Mouse (Mus musculus) frontal cortex, postnatal 10 days (tissue): ENCODE data around the gene Gm20388.
A peak's percentile ranks its signal among the peaks of the same experiment; 100 is the strongest.

Experiments used
- DNase-seq, 2 experiments: peaks; one replicate each; pipeline ENCODE4 v3.0.0; 2022; ENCODE audit warnings: low spot score in 2 of 2, mixed read lengths in 1 of 2

Gene Gm20388

GRCm38 (mm10) chr8:120288122-120288908, 377.7 kb downstream of the Gm20388 start:
- DNase-seq: peak in 1 of 2 experiments; percentile 58

GRCm38 (mm10) chr8:120289191-120289590, 378.6 kb downstream of the Gm20388 start:
- no peak for DNase-seq

- peak; percentile 65 to 67 for DNase-seq
These were observed 379.1 kb downstream of the Gm20388 start for GRCm38 (mm10) chr8:120289698-120290181.

GRCm38 (mm10) chr8:120290614-120291013, 380.0 kb downstream of the Gm20388 start:
- DNase-seq: no peak

GRCm38 (mm10) chr8:120291650-120292049, 381.0 kb downstream of the Gm20388 start:
- DNase-seq: no peak

GRCm38 (mm10) chr8:120292316-120293107, 381.9 kb downstream of the Gm20388 start:
- peak; percentile 71 to 82 for DNase-seq

- DNase-seq: no peak
These were observed 383.0 kb downstream of the Gm20388 start for GRCm38 (mm10) chr8:120293421-120294357.

GRCm38 (mm10) chr8:120294982-120295870, 384.6 kb downstream of the Gm20388 start:
- no peak for DNase-seq

- DNase-seq: no peak
These were observed 386.4 kb downstream of the Gm20388 start for GRCm38 (mm10) chr8:120297000-120297399.

GRCm38 (mm10) chr8:120298601-120299532, 388.2 kb downstream of the Gm20388 start:
- no peak for DNase-seq

GRCm38 (mm10) chr8:120300601-120301141, 390.0 kb downstream of the Gm20388 start:
- DNase-seq: peak in 1 of 2 experiments; percentile 68

- DNase-seq: no peak
These were observed 392.5 kb downstream of the Gm20388 start for GRCm38 (mm10) chr8:120302941-120303675.

- no peak for DNase-seq
These were observed 393.5 kb downstream of the Gm20388 start for GRCm38 (mm10) chr8:120304097-120304496.

- DNase-seq: no peak
These were observed 395.3 kb downstream of the Gm20388 start for GRCm38 (mm10) chr8:120305800-120306385.

- DNase-seq: no peak
These were observed 396.5 kb downstream of the Gm20388 start for GRCm38 (mm10) chr8:120307103-120307502.

GRCm38 (mm10) chr8:120307528-120307927, 396.9 kb downstream of the Gm20388 start:
- no peak for DNase-seq

GRCm38 (mm10) chr8:120308131-120308530, 397.5 kb downstream of the Gm20388 start:
- DNase-seq: no peak

GRCm38 (mm10) chr8:120308553-120308952, 397.9 kb downstream of the Gm20388 start:
- DNase-seq: no peak
